Mouse (Mus musculus) erythroblast, embryonic 14.5 days (primary cell): ENCODE data around the gene B4galnt4. TPM values are rescaled to one million over a fixed set of nuclear protein-coding genes. Genes with fewer than 3 reads are reported as not detected.
A peak's percentile ranks its signal among the peaks of the same experiment; 100 is the strongest.
"Not testable (repeated sequence)": the region's sequence is repeated elsewhere in the genome, so short reads cannot be mapped to it uniquely, and the experiment has no call there.

ENCODE experiments used
- H3K27me3 ChIP-seq: 2 replicates; pipeline ENCODE4 v1.6.1; 2012; ENCODE audit warnings: inconsistent platforms; ENCODE audit not compliant: control insufficient read depth
- H3K36me3 ChIP-seq: 2 replicates; pipeline ENCODE4 v1.6.1; 2012; ENCODE audit warnings: mild to moderate bottlenecking, inconsistent platforms; ENCODE audit not compliant: control insufficient read depth
- H3K4me1 ChIP-seq: 2 replicates; pipeline ENCODE4 v1.6.1; 2012; ENCODE audit warnings: inconsistent platforms; ENCODE audit not compliant: control insufficient read depth
- H3K4me3 ChIP-seq: replicated peaks from 2 replicates; pipeline ENCODE3; 2012; ENCODE audit warnings: moderate library complexity, mild to moderate bottlenecking, inconsistent platforms
- H3K9me3 ChIP-seq: 2 replicates; pipeline ENCODE4 v1.6.1; 2012; ENCODE audit warnings: low read length, inconsistent platforms, mixed read lengths; ENCODE audit not compliant: control insufficient read depth
- GATA1 ChIP-seq: IDR thresholded peaks from 2 replicates; pipeline ENCODE4 v1.6.1; 2012; ENCODE audit warnings: low read length, inconsistent platforms, mixed read lengths
- TAL1 ChIP-seq: IDR thresholded peaks from 3 replicates; pipeline ENCODE4 v1.6.1; 2012; ENCODE audit warnings: low read length, inconsistent platforms, mixed read lengths
- polyA plus RNA-seq: library from polyadenylated mRNA; stranded (reverse); fragments of >175 nt; gene quantifications from 2 replicates; pipeline ENCODE4 v1.2.3, GENCODE M21; 2012

The B4galnt4 gene
- polyA plus RNA-seq = 0.03 and 0.15 TPM in 2 replicates

DNA sequence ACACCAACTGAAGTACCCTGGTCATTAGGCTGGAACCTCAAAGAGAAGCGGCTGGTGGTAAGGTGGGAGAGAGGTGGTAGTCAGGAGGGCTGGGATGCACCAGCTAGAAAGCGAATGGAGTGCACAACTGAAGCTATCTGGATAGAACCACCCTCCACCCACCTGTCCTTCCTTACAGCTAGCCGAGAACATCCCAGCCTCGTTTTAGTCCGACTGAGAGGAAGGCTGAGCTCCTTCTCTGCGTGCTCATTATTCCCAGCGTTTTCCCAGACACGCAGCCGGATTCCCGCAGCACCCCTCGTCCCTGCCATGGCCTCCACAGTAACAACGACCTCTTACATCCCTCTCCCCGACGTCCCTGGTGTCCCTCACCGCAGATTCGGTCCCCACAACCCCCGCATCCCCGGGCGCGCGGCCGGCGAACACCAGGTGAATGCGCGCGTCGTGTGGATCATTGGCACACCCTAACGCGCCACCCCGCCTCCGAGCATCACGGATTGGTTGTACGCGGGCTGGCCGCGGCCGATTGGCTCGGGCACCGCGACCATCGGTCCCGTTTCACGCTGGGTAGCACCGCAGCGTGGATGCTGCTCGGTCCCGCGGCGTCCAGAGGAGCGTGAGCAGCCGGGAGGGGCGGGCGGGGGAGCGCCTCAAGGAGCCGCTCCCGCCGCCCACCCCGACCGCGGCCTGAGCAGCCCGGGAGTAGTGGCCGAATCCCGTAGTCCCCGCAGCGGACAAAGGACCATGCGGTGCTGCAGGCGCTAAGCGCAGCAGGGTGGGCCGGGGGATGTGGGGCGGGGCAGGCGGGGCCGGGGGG, at the start of gene B4galnt4:
Gene B4galnt4, plus strand, starts transcription at position 679 of the 817 bp plus-strand sequence.
- Histone ChIP-seq H3K4me1 (peaks cover 22% of the 10 kb centered on the region), H3K4me3 (peak within 1 kb of the TSS; percentile 31), H3K36me3 (no peaks in the 10 kb centered on the region), H3K9me3 (peaks cover 2% of the 10 kb centered on the region), H3K27me3 (peaks cover 76% of the 10 kb centered on the region)
- TF ChIP-seq GATA1 = no peak
- TF ChIP-seq TAL1 = no peak

GRCm38 (mm10) chr7:141011238-141011770, 49.6 kb upstream of the B4galnt4 start:
- TF ChIP-seq GATA1 (no peak), TAL1 (no peak)
- Histone ChIP-seq H3K9me3 (no peaks in the 10 kb centered on the region), H3K4me1 (peaks cover 41% of the 10 kb centered on the region), H3K27me3 (peaks cover 4% of the 10 kb centered on the region), H3K36me3 (no peaks in the 10 kb centered on the region), H3K4me3 (no peak overlapping the region)

- Histone ChIP-seq H3K4me3 (no peak overlapping the region), H3K4me1 (peaks cover 16% of the 10 kb centered on the region), H3K9me3 (no peaks in the 10 kb centered on the region), H3K27me3 (no peaks in the 10 kb centered on the region), H3K36me3 (no peaks in the 10 kb centered on the region)
- TF ChIP-seq TAL1 (no peak), GATA1 (no peak)
These were observed 43.9 kb upstream of the B4galnt4 start for GRCm38 (mm10) chr7:141016707-141017697.

DNA sequence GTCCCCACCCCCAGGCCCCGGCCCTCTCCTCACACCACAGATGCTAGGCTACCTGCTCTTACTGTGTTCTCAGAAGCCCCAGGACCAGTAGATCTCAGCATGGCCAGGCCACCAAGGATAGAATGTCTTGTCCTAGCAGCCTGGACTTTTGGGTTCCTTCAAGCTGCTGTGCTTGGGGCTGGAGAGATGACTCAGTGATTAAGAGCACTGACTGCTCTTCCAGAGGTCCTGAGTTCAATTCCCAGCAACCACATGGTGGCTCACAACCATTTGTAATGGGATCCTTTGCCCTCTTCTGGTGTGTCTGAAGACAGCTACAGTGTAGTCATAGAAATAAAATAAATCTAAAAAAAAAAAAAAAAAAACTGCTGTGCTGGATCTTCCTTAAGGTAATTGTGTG, 43.1 kb upstream of the B4galnt4 start, which contains the start of gene Ifitm6:
Gene Ifitm6, minus strand, starts transcription at position 101 of the 400 bp plus-strand sequence.
- not testable (repeated sequence) for H3K4me3 ChIP-seq, H3K36me3 ChIP-seq

GRCm38 (mm10) chr7:141019028-141019427, 41.9 kb upstream of the B4galnt4 start:
- no peaks in the 10 kb centered on the region for H3K36me3 ChIP-seq
- no peaks in the 10 kb centered on the region for H3K27me3 ChIP-seq
- H3K4me1 ChIP-seq = peaks cover 11% of the 10 kb centered on the region
- H3K4me3 ChIP-seq = no peak overlapping the region
- TF ChIP-seq TAL1 (no peak), GATA1 (no peak)
- no peaks in the 10 kb centered on the region for H3K9me3 ChIP-seq

More for the DNA sequence above, 43.1 kb upstream of the B4galnt4 start, which contains the start of gene Ifitm6:
- not testable (repeated sequence) for H3K9me3 ChIP-seq, H3K27me3 ChIP-seq
- H3K4me1 ChIP-seq = peaks cover 11% of the 10 kb centered on the region

- Histone ChIP-seq H3K4me3 (no peak overlapping the region), H3K27me3 (no peaks in the 10 kb centered on the region), H3K4me1 (peaks cover 3% of the 10 kb centered on the region), H3K9me3 (no peaks in the 10 kb centered on the region), H3K36me3 (no peaks in the 10 kb centered on the region)
- TF ChIP-seq GATA1 = no peak
- TF ChIP-seq TAL1 = no peak
These were observed 39.1 kb upstream of the B4galnt4 start for GRCm38 (mm10) chr7:141021489-141022449.

DNA sequence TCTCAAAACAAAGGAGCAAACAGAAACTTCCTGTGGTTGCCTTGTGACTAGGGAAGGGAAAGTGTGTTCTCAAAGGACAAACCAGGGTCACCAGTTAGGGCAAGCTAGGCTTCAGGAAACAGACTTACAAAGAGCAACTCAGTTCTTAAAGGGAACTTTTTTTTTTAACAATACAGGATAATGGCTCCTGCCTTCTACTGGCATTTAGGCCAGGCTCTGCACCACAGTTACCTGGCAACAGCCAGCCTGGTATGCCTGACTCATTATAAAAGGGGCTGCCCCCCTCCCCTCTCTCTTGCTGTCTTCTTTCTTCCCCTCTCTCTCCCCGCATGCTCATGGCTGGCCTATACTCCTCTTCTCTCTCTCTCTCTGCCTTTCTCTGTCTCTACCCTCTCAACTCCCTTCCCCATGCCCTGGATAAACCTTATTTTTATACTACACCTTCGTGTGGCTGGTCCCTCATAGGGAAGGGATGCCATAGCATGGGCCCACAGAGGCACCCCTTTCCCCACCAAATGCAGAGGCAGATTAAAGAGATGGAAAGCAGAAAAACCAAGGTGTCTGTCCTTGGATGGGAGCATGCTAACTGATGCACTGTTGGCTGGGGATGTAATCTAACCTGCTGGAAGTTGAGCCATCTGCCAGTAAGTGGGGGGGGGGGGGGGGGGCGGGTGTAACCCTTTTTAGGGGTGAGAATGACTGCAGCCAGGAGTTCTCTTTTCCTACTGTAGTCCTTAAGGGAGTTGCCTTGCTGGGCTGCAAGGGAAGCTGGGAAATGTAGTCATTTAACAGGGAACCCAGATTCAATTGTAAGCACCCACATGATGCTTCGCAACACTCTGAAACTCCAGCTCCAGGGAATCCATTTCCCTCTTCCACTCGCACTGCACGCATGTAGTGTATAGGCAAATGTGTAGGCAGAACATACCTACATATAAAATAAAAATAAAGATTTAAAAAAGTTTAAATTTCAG, 35.8 kb upstream of the B4galnt4 start:
- TF ChIP-seq GATA1 = no peak
- no peak for TF ChIP-seq TAL1
- Histone ChIP-seq H3K4me3 (no peak overlapping the region), H3K4me1 (peaks cover 7% of the 10 kb centered on the region), H3K9me3 (no peaks in the 10 kb centered on the region), H3K36me3 (no peaks in the 10 kb centered on the region), H3K27me3 (no peaks in the 10 kb centered on the region)
